Mouse (Mus musculus) heart, postnatal 14 days (tissue): Measurements from ENCODE around the gene Scai. TPM values are rescaled to one million over a fixed set of nuclear protein-coding genes. Genes with fewer than 3 reads are reported as not detected.

Source experiments
- DNase-seq, 2 experiments: peaks; one replicate each; pipeline ENCODE4 v3.0.0; 2021 to 2022
- intact Hi-C: fragments of 180-260 bp; cut with DNase I; formaldehyde crosslinking; loops from one replicate; pipeline ENCODE4 v1.15.1; 2025
- total RNA-seq, 2 experiments: library from RNA; stranded (reverse); gene quantifications; 2 replicates each; pipeline ENCODE4 v1.2.3; 2021

The Scai gene
- total RNA-seq, 2 experiments from 2014 or later: 8.9 to 9.8 TPM

- intact Hi-C loops: loop anchor here (5.0 kb wide), 1 partner anchor 46 kb away; no protein-coding TSS in a partner anchor
These were observed 174.0 kb downstream of the Scai start for GRCm38 (mm10) chr2:39016581-39016980.

More at GRCm38 (mm10) chr2:39016581-39016980, 174.0 kb downstream of the Scai start:
- no peak for DNase-seq

Other genes starting within 250 kb of the Scai start
- under 1 TPM; 0.19 to 0.34 TPM for gene Wdr38, start 193.3 kb downstream of the Scai start, total RNA-seq
- 10 to 100 TPM; 68.4 to 73.5 TPM for gene Arpc5l, start 185.4 kb downstream of the Scai start, total RNA-seq
- 100 to 1,000 TPM; 312 to 359 TPM for gene Rpl35, start 185.1 kb downstream of the Scai start, total RNA-seq
- gene Golga1, start 125.2 kb downstream of the Scai start, total RNA-seq: 10 to 100 TPM; 17.9 to 19.2 TPM
- gene Ppp6c, start 35.7 kb upstream of the Scai start, total RNA-seq: 10 to 100 TPM; 58.0 to 62.5 TPM